Mouse (Mus musculus) erythroblast, embryonic 14.5 days (primary cell): ENCODE results near the gene Lrrc63.

Experiments
- GATA1 ChIP-seq: IDR thresholded peaks from 2 replicates; pipeline ENCODE4 v1.6.1; 2012; ENCODE audit warnings: low read length, inconsistent platforms, mixed read lengths
- TAL1 ChIP-seq: IDR thresholded peaks from 3 replicates; pipeline ENCODE4 v1.6.1; 2012; ENCODE audit warnings: low read length, inconsistent platforms, mixed read lengths

DNA sequence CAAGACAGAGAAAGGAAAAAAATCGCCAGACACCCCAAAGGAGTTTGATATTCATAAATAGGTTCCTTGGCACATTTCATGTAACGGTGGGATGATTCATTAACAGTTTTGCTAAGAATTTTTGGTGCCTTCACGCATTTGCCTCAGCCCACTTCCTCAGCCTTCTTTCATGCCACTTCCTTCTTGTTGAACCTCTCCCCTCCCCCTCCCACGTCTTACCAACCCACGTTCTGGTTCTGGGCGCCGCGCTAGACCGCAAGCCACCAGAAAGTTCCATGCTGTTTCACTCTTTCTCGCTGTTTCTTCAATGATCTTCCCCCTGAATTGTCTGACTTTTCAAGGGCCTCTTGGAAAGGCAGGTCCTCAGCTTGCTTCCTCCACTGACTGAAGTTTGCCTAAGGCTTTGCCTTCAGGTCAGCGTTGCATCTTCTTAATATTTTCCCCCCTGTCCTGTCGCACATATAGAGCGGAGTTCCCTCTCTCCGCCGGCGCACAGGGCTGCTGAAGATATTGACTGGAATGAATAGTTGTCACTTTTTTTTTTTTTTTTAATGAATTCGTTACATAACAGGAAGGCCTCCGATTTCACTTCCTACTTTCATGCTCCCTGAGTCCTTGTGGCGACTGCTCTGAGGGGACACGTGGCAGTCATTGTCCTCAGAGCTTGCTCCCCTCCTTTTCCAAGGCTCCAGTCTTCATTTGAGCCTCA is 48.7 kb upstream of the Lrrc63 start:
- no peak for TF ChIP-seq GATA1
- TF ChIP-seq TAL1 = no peak
